Mouse (Mus musculus) forebrain, embryonic 14.5 days (tissue): ENCODE data around the gene Atp1a3. TPM values are rescaled to one million over a fixed set of nuclear protein-coding genes. Genes with fewer than 3 reads are reported as not detected.

Source experiments
- ATAC-seq: fragments of 200-750 bp; cut with Nextera tagmentation; 2 replicates; pipeline ENCODE4 v1.8.0; 2017; ENCODE audit warnings: mild to moderate bottlenecking, moderate library complexity
- DNase-seq: peaks from one replicate; pipeline ENCODE4 v3.0.0-alpha.2; 2015; ENCODE audit warnings: low spot score
- H3K27ac ChIP-seq: fragments of 300-500 bp; sonication (generic); 2 replicates; pipeline ENCODE4 v1.5.1; 2014; ENCODE audit warnings: low read depth, mild to moderate bottlenecking, control low read depth, low read length, moderate library complexity
- H3K27me3 ChIP-seq: fragments of 300-500 bp; sonication (generic); replicated peaks from 2 replicates; pipeline ENCODE4 v1.6.1; 2014; ENCODE audit warnings: low read length, control low read depth, mixed read lengths; ENCODE audit not compliant: control insufficient read depth, insufficient read depth
- H3K36me3 ChIP-seq: fragments of 300-500 bp; sonication (generic); 2 replicates; pipeline ENCODE4 v1.6.1; 2014; ENCODE audit warnings: low read length, control low read depth; ENCODE audit not compliant: control insufficient read depth, insufficient read depth
- H3K4me1 ChIP-seq: fragments of 300-500 bp; sonication (generic); 2 replicates; pipeline ENCODE4 v1.6.1; 2014; ENCODE audit warnings: antibody characterized with exemption, low read length, control low read depth; ENCODE audit not compliant: control insufficient read depth, insufficient read depth
- H3K4me2 ChIP-seq: fragments of 300-500 bp; sonication (generic); 2 replicates; pipeline ENCODE4 v1.6.1; 2014; ENCODE audit warnings: mild to moderate bottlenecking, control low read depth, low read length
- H3K4me3 ChIP-seq: fragments of 300-500 bp; sonication (generic); 2 replicates; pipeline ENCODE4 v1.5.1; 2014; ENCODE audit warnings: low read depth, low read length, control low read depth
- H3K9ac ChIP-seq: fragments of 300-500 bp; sonication (generic); 2 replicates; pipeline ENCODE4 v1.6.1; 2014; ENCODE audit warnings: mild to moderate bottlenecking, low read length, control low read depth, moderate library complexity
- H3K9me3 ChIP-seq: fragments of 300-500 bp; sonication (generic); replicated peaks from 2 replicates; pipeline ENCODE4 v1.6.1; 2016; ENCODE audit warnings: low read length, control low read depth, mixed read lengths; ENCODE audit not compliant: control insufficient read depth
- WGBS: fragments of 180-500 bp; shearing (Covaris S2); extraction: QIAGEN DNeasy Blood & Tissue Kit; methylation state at CpG from one replicate; pipeline ENCODE4 v1.1.7; 2014; 5-methylcytosine and 5-hydroxymethylcytosine counted together
- polyA plus RNA-seq: library from polyadenylated mRNA; unstranded; fragments of >200 nt; fragmentation: Nextera tagmentation; extraction: Ambion mirVana; gene quantifications from 2 replicates; pipeline ENCODE4 v1.2.1, GENCODE M21; 2014

The Atp1a3 gene
- polyA plus RNA-seq, 1 experiment from 2014 or later: 122 TPM

DNA sequence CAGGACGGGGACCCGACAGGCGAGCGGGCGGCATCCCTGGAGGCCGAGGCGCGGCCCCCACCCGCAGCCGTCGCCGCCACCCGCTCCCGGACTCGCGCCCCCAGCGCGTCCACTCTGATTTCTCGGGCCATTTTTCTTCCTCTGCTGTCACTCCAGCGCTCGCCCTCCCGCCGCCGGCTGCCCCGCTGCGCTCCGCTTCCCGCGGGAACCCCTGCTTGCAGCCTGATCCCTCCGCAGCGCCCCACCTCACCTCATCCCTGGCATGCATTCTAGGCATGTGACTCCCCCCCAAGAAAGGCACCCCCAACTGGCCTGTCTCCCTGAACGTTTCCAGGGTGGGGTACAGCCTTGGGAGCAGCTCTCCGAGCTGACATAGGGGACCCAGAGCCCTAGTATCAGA lies 50.5 kb downstream of the Atp1a3 start:
- 3% methylated on average over 31 of the region's 33 CpGs for WGBS
- Histone ChIP-seq H3K4me1 (no peaks in the 10 kb centered on the region), H3K27ac (no peak overlapping the region), H3K9me3 (no peaks in the 10 kb centered on the region), H3K4me2 (peak overlapping the region; percentile 62), H3K36me3 (no peaks in the 10 kb centered on the region), H3K4me3 (peak overlapping the region; percentile 30), H3K9ac (peak overlapping the region; percentile 57), H3K27me3 (peaks cover 60% of the 10 kb centered on the region)
- no peak for DNase-seq
- ATAC-seq: no peak

DNA sequence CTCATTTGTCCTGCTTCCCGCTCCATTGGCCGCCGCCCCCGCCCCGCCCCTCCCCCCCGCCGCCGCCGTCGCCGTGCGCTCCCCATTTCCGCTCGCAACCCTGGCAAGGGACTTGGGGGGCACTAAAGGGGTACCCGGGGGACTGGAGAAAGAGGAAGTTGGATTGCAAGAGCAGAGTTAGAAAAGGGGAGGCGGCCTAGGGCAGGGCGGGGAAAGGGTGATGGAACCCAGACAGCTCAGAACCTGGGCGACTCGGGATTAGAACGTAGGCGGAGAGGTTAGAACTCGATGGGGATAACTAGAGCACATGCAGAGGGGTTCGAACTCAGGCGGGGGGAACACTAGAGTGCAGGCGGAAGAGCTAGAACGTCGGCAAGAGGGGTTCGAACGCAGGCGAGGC lies 51.3 kb downstream of the Atp1a3 start:
- H3K36me3 ChIP-seq: no peaks in the 10 kb centered on the region
- peak overlapping the region; percentile 57 for H3K9ac ChIP-seq
- H3K9me3 ChIP-seq: no peaks in the 10 kb centered on the region
- H3K27ac ChIP-seq: no peak overlapping the region
- H3K4me3 ChIP-seq: peak overlapping the region; percentile 30
- H3K4me1 ChIP-seq: no peaks in the 10 kb centered on the region
- peak overlapping the region; percentile 62 for H3K4me2 ChIP-seq
- DNase-seq: no peak
- 0 out of 2 replicates have a peak, but pooled peaks have one; percentile 37 for ATAC-seq
- peaks cover 68% of the 10 kb centered on the region for H3K27me3 ChIP-seq
- WGBS: 2% methylated on average over 27 of the region's 30 CpGs

DNA sequence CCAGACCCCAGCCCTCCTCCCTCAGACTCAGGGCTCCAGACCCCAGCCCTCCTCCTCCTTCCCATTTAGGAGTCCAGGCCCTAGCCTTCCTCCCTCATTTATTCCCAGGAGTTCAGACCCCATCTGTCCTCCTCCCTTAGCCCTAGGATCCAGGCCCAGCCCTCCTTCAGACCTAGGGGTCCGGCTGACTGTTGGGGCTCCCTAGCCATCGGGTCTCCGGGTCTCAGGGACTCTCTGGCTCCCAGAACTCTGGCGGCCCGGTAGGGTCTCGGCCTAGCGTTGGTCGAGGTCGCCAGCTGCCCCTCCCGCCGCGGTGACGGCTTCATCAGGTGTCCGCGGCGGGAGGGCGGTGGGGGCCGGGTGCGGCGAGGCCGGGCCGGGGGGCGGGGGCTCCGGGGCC lies 51.8 kb downstream of the Atp1a3 start:
- Histone ChIP-seq H3K9me3 (no peaks in the 10 kb centered on the region), H3K27me3 (peaks cover 72% of the 10 kb centered on the region), H3K4me2 (peak overlapping the region; percentile 62), H3K4me3 (peak overlapping the region; percentile 30), H3K27ac (no peak overlapping the region), H3K4me1 (no peaks in the 10 kb centered on the region), H3K9ac (peak overlapping the region; percentile 57), H3K36me3 (no peaks in the 10 kb centered on the region)
- ATAC-seq: no peak
- no peak for DNase-seq
- WGBS: 1% methylated on average over 16 of the region's 24 CpGs

DNA sequence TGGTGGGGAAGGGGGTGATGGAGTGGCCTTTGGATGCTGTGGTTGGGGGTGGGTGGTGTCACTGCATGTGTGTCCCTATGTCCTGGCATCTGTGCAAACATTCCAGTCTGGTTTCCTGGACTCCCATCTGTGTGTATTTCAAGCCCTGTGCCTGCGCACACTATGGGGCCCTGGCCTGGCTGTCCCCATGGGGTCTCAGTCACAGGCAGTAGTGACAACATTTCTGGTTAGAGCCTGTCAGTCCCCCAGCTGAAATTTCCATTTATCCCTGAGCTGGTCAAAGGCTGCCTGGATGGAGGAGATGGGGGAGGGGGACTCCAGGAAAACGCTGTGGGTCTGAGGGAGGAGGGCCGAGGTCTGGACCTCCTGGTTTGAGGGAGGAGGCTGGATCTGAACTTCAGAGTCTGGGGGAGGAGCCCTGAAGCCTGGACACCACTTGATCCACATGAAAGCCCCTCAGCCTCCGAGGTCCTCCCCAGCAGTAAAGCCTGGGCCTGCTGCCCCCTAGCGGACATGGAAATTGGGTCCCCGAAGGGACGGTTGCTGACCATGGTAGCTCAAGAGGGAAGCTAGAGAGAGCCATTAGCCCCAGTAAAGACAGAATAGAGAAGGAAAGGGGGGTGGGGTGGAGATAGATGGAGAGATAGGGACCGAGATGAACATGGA lies 55.7 kb downstream of the Atp1a3 start:
- WGBS: 1% methylated on average over 8 of the region's 8 CpGs
- Histone ChIP-seq H3K4me1 (no peaks in the 10 kb centered on the region), H3K36me3 (no peaks in the 10 kb centered on the region)

DNA sequence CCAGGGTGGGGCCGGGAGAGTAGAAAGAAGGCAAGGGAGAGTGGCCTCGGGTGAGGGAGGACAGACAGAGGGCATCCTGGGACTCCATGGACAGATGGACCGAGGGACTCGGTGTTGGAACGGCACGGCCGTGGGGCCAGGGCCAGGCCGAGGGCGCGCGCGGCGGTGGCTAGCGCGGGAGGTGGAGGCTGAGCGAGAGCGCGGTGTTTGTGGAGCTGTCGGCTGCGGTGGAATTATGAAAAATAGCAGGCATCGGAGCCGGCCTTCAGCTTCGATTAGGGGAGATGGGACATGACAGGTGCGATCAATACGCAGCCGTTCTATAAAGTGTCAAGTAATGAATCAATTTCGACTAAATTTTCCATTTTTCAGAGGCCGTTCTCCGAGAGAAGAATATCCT lies 57.0 kb downstream of the Atp1a3 start:
- WGBS: 2% methylated on average over 29 of the region's 29 CpGs
- H3K4me3 ChIP-seq: no peak overlapping the region
- H3K27me3 ChIP-seq: peaks cover 92% of the 10 kb centered on the region
- DNase-seq: peak; percentile 22
- H3K4me2 ChIP-seq: 0 out of 2 replicates have a peak overlapping the region, but pooled peaks have one; percentile 24
- H3K4me1 ChIP-seq: peaks cover 3% of the 10 kb centered on the region; the same call in 1 of the 2 replicates
- H3K9ac ChIP-seq: peak overlapping the region; percentile 25; the same call in 1 of the 2 replicates
- H3K9me3 ChIP-seq: no peaks in the 10 kb centered on the region
- no peak for ATAC-seq
- no peaks in the 10 kb centered on the region for H3K36me3 ChIP-seq
- H3K27ac ChIP-seq: no peak overlapping the region

More for the DNA sequence above, 55.7 kb downstream of the Atp1a3 start:
- ATAC-seq (peak; percentile 47), DNase-seq (peak; percentile 75)
- Histone ChIP-seq H3K9me3 (no peaks in the 10 kb centered on the region), H3K4me2 (no peak overlapping the region), H3K27ac (no peak overlapping the region), H3K27me3 (peaks cover 89% of the 10 kb centered on the region), H3K4me3 (no peak overlapping the region), H3K9ac (no peak overlapping the region)

DNA sequence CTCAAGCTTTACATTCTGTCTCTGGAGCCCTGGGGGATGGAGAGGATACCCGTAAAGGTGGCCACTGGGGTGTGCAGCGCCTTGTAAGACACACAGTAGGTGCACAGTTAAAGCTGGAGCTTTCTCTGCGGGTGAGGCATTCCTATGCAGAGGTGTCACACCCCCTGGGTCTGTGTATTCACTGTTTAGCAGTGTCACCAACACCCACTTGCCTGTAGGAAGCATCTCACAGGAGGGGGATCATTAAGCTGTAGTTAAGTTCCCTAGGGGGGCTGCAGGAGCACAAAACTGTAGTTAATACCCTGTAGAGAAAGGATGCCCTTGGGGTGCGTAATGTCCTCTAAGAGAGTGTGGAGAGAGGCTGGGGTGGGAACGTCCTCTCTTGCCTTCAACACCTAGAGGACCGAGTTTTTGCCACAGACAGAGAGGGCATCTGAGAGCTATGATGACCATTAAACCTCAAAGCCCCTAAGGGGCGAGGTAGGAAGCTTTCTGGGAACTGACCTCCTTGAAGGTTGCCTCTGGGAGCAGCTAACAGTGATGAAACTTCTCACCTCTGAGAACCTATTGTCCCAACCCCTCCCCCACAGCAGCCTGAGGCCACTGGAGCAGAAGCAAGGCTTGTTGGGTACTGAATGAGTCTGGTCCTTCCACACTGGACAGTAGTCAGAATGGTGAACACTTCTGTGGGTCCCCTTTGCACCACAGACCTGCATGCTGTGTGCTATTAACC lies 58.3 kb downstream of the Atp1a3 start:
- H3K36me3 ChIP-seq: no peaks in the 10 kb centered on the region
- ATAC-seq (no peak), DNase-seq (no peak)
- no peak overlapping the region for H3K4me3 ChIP-seq
- H3K27me3 ChIP-seq: peaks cover 93% of the 10 kb centered on the region
- H3K27ac ChIP-seq: no peak overlapping the region
- no peaks in the 10 kb centered on the region for H3K9me3 ChIP-seq
- no peak overlapping the region for H3K9ac ChIP-seq
- H3K4me1 ChIP-seq: peaks cover 3% of the 10 kb centered on the region; the same call in 1 of the 2 replicates
- no peak overlapping the region for H3K4me2 ChIP-seq
- 2% methylated on average over 7 of the region's 7 CpGs for WGBS

DNA sequence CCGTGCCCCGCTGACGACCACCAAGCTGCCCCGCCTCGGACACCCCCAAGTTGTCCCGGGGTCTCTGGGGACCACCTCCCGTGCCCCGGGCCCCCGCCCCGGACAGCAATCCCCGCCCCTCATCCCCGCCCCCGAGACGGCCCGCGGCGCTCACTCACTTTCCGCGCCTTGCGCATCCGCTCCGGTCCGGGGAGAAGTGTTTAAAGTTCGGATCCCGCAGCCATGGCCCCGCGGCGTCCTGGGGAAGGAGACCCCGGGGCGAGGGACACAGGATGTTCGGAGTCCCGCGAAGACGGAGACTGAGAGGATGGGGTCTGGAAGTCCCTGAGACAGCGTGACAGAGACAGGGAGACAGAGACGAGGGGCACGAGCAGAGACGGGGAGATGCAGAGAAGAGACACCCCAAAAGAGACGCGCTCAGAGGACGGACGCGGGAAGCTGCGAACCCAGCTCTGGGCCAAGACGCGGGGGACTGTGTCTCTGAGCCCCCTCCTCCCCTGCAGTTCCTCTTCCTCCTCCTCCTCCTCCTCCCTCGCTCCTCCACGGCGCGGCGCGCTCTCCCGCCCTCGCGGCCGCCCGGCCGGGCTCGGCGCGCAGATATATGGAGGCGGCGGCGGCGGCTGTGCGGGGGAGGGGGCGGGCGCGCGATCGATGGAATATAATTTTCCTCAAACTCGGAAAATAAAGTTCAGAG lies 61.4 kb downstream of the Atp1a3 start, which contains the start of gene Gm4881:
TSS of gene Gm4881 (minus strand) at position 238 of the 694 bp plus-strand sequence.
- under 1% methylated on average over 60 of the region's 72 CpGs for WGBS
- H3K4me2 ChIP-seq: peak within 1 kb of the TSS; percentile 54
- no peak for DNase-seq
- H3K27ac ChIP-seq: no peak within 1 kb of the TSS
- H3K9me3 ChIP-seq: no peaks in the 10 kb centered on the region
- ATAC-seq: no peak
- H3K36me3 ChIP-seq: no peaks in the 10 kb centered on the region
- H3K9ac ChIP-seq: peak within 1 kb of the TSS; percentile 46; the same call in 1 of the 2 replicates
- peaks cover 3% of the 10 kb centered on the region; the same call in 1 of the 2 replicates for H3K4me1 ChIP-seq
- H3K4me3 ChIP-seq: peak within 1 kb of the TSS; percentile 30
- peaks cover 92% of the 10 kb centered on the region for H3K27me3 ChIP-seq

DNA sequence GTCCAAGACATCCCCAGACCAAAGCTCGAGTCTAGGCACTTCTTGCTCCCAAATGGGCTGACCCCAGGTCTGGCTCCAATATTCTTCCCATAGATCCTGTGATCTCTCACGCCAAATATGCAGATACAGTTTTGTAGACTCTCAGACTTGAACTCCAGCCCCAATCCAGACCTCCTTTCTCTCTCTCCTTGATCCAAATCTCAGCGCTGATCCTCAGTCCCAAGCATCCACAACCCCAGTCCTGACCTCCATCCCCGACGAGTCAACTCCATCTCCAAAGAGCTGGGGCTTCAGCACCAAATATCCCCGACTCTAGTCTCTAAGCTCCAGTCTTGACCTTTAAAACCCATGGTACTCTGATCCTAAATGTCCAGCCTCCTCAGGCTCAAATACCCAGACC lies 62.1 kb downstream of the Atp1a3 start:
- H3K4me1 ChIP-seq: peaks cover 3% of the 10 kb centered on the region; the same call in 1 of the 2 replicates
- 2% methylated on average over 6 of the region's 6 CpGs for WGBS
- no peak overlapping the region for H3K4me3 ChIP-seq
- no peaks in the 10 kb centered on the region for H3K36me3 ChIP-seq
- DNase-seq: no peak
- no peak overlapping the region for H3K27ac ChIP-seq
- no peak overlapping the region for H3K9ac ChIP-seq
- H3K27me3 ChIP-seq: peaks cover 87% of the 10 kb centered on the region
- H3K4me2 ChIP-seq: no peak overlapping the region
- no peak for ATAC-seq
- H3K9me3 ChIP-seq: no peaks in the 10 kb centered on the region
